Mouse (Mus musculus): ENCODE data around the gene Cog1. TPM values are rescaled to one million over a fixed set of nuclear protein-coding genes. Genes with fewer than 3 reads are reported as not detected.

The Cog1 gene
- polyA plus RNA-seq, 1 experiment from 2014 or later: 19.6 TPM

GRCm38 (mm10) chr11:113638680-113639079 lies 10.3 kb upstream of the Cog1 start:
- 73% methylated on average over 12 of the region's 12 CpGs for WGBS
- H3K9me3 ChIP-seq (ENCODE audit: control insufficient read depth): no peaks in the 10 kb centered on the region
- TF ChIP-seq CTCF (IDR thresholded peaks at IDR 0.05; ENCODE audit: low read depth): no peak
- no peaks in the 10 kb centered on the region for H3K27me3 ChIP-seq (replicated peaks; ENCODE audit: control insufficient read depth, insufficient read depth, low read length)
- H3K4me1 ChIP-seq (replicated peaks; ENCODE audit: control insufficient read depth, insufficient read depth, low read length): no peaks in the 10 kb centered on the region
- no peak overlapping the region for H3K4me2 ChIP-seq (replicated peaks; ENCODE audit: low read depth)
- H3K27ac ChIP-seq (ENCODE audit: low read depth, low read length): no peak overlapping the region
- no peaks in the 10 kb centered on the region for H3K36me3 ChIP-seq (ENCODE audit: control insufficient read depth, insufficient read depth)
- H3K9ac ChIP-seq (ENCODE audit: low read depth, low read length): no peak overlapping the region
- no peak overlapping the region for H3K4me3 ChIP-seq (ENCODE audit: low read depth, low read length)
- peak; percentile 78 for ATAC-seq

GRCm38 (mm10) chr11:113645181-113645580 lies 3.8 kb upstream of the Cog1 start:
- no peak for ATAC-seq
- TF ChIP-seq CTCF (IDR thresholded peaks at IDR 0.05; ENCODE audit: low read depth): 0 out of 2 replicates have a peak, but pooled peaks have one; percentile 20
- Histone ChIP-seq H3K27me3 (replicated peaks; ENCODE audit: control insufficient read depth, insufficient read depth, low read length) (no peaks in the 10 kb centered on the region), H3K4me3 (ENCODE audit: low read depth, low read length) (no peak overlapping the region), H3K4me2 (replicated peaks; ENCODE audit: low read depth) (no peak overlapping the region), H3K4me1 (replicated peaks; ENCODE audit: control insufficient read depth, insufficient read depth, low read length) (peaks cover 3% of the 10 kb centered on the region; the same call in 1 of the 2 replicates), H3K36me3 (ENCODE audit: control insufficient read depth, insufficient read depth) (no peaks in the 10 kb centered on the region), H3K9ac (ENCODE audit: low read depth, low read length) (no peak overlapping the region), H3K9me3 (ENCODE audit: control insufficient read depth) (no peaks in the 10 kb centered on the region), H3K27ac (ENCODE audit: low read depth, low read length) (no peak overlapping the region)
- 90% methylated on average over 3 of the region's 3 CpGs for WGBS

- H3K27me3 ChIP-seq (replicated peaks; ENCODE audit: control insufficient read depth, insufficient read depth, low read length): no peaks in the 10 kb centered on the region
- peak overlapping the region; percentile 68 for H3K4me2 ChIP-seq (replicated peaks; ENCODE audit: low read depth)
- ATAC-seq: no peak
- TF ChIP-seq CTCF (IDR thresholded peaks at IDR 0.05; ENCODE audit: low read depth): peak; percentile 98
- H3K27ac ChIP-seq (ENCODE audit: low read depth, low read length): no peak overlapping the region
- peaks cover 13% of the 10 kb centered on the region for H3K36me3 ChIP-seq (ENCODE audit: control insufficient read depth, insufficient read depth)
- WGBS: 4% methylated on average over 15 of the region's 15 CpGs
- 0 out of 2 replicates have a peak overlapping the region, but pooled peaks have one; percentile 3 for H3K4me3 ChIP-seq (ENCODE audit: low read depth, low read length)
- H3K9ac ChIP-seq (ENCODE audit: low read depth, low read length): no peak overlapping the region
- peaks cover 3% of the 10 kb centered on the region; the same call in 1 of the 2 replicates for H3K4me1 ChIP-seq (replicated peaks; ENCODE audit: control insufficient read depth, insufficient read depth, low read length)
- H3K9me3 ChIP-seq (ENCODE audit: control insufficient read depth): no peaks in the 10 kb centered on the region
Observed at GRCm38 (mm10) chr11:113648152-113648551, 817 bp upstream of the Cog1 start.

- Histone ChIP-seq H3K4me3 (ENCODE audit: low read depth, low read length) (peak within 1 kb of the TSS; percentile 98), H3K27me3 (replicated peaks; ENCODE audit: control insufficient read depth, insufficient read depth, low read length) (no peaks in the 10 kb centered on the region), H3K9me3 (ENCODE audit: control insufficient read depth) (no peaks in the 10 kb centered on the region), H3K27ac (ENCODE audit: low read depth, low read length) (peak within 1 kb of the TSS; percentile 92), H3K4me1 (replicated peaks; ENCODE audit: control insufficient read depth, insufficient read depth, low read length) (peaks cover 3% of the 10 kb centered on the region; the same call in 1 of the 2 replicates), H3K9ac (ENCODE audit: low read depth, low read length) (peak within 1 kb of the TSS; percentile 81), H3K36me3 (ENCODE audit: control insufficient read depth, insufficient read depth) (peaks cover 25% of the 10 kb centered on the region), H3K4me2 (replicated peaks; ENCODE audit: low read depth) (peak within 1 kb of the TSS; percentile 68)
- peak; percentile 64 for ATAC-seq
- TF ChIP-seq CTCF (IDR thresholded peaks at IDR 0.05; ENCODE audit: low read depth): peak; percentile 49
- under 1% methylated on average over 75 of the region's 91 CpGs for WGBS
Observed at GRCm38 (mm10) chr11:113649353-113650210, 613 bp downstream of the Cog1 start, which contains the start of gene Slc39a11. Gene Slc39a11 (minus strand): TSS chr11:113650079.

- peaks cover 43% of the 10 kb centered on the region for H3K36me3 ChIP-seq (ENCODE audit: control insufficient read depth, insufficient read depth)
- H3K27ac ChIP-seq (ENCODE audit: low read depth, low read length): peak overlapping the region; percentile 28; the same call in 1 of the 2 replicates
- no peaks in the 10 kb centered on the region for H3K27me3 ChIP-seq (replicated peaks; ENCODE audit: control insufficient read depth, insufficient read depth, low read length)
- ATAC-seq: peak; percentile 20; the same call in 1 of the 2 replicates
- peaks cover 3% of the 10 kb centered on the region; the same call in 1 of the 2 replicates for H3K4me1 ChIP-seq (replicated peaks; ENCODE audit: control insufficient read depth, insufficient read depth, low read length)
- 44% methylated on average over 22 of the region's 22 CpGs for WGBS
- peak overlapping the region; percentile 68 for H3K4me2 ChIP-seq (replicated peaks; ENCODE audit: low read depth)
- no peak overlapping the region for H3K4me3 ChIP-seq (ENCODE audit: low read depth, low read length)
- no peak for TF ChIP-seq CTCF (IDR thresholded peaks at IDR 0.05; ENCODE audit: low read depth)
- H3K9ac ChIP-seq (ENCODE audit: low read depth, low read length): no peak overlapping the region
- H3K9me3 ChIP-seq (ENCODE audit: control insufficient read depth): no peaks in the 10 kb centered on the region
Observed at GRCm38 (mm10) chr11:113651206-113651906, 2.4 kb downstream of the Cog1 start.

GRCm38 (mm10) chr11:113651907-113652273 lies 2.9 kb downstream of the Cog1 start:
- H3K4me3 ChIP-seq (ENCODE audit: low read depth, low read length): no peak overlapping the region
- H3K9me3 ChIP-seq (ENCODE audit: control insufficient read depth): no peaks in the 10 kb centered on the region
- peaks cover 48% of the 10 kb centered on the region for H3K36me3 ChIP-seq (ENCODE audit: control insufficient read depth, insufficient read depth)
- ATAC-seq: 0 out of 2 replicates have a peak, but pooled peaks have one; percentile 15
- 0 out of 2 replicates have a peak overlapping the region, but pooled peaks have one; percentile 68 for H3K4me2 ChIP-seq (replicated peaks; ENCODE audit: low read depth)
- H3K9ac ChIP-seq (ENCODE audit: low read depth, low read length): no peak overlapping the region
- peaks cover 3% of the 10 kb centered on the region; the same call in 1 of the 2 replicates for H3K4me1 ChIP-seq (replicated peaks; ENCODE audit: control insufficient read depth, insufficient read depth, low read length)
- no peaks in the 10 kb centered on the region for H3K27me3 ChIP-seq (replicated peaks; ENCODE audit: control insufficient read depth, insufficient read depth, low read length)
- TF ChIP-seq CTCF (IDR thresholded peaks at IDR 0.05; ENCODE audit: low read depth): peak; percentile 74
- WGBS: 44% methylated on average over 8 of the region's 8 CpGs
- H3K27ac ChIP-seq (ENCODE audit: low read depth, low read length): 0 out of 2 replicates have a peak overlapping the region, but pooled peaks have one; percentile 21

All from intestine, postnatal 0 days (tissue).